Mouse (Mus musculus) cerebellum, postnatal 25 days (tissue): ENCODE measurements around the gene Mesp2.

Source experiments
- DNase-seq, 2 experiments: peaks; one replicate each; pipeline ENCODE4 v3.0.0; 2021; ENCODE audit warnings: mixed read lengths in 2 of 2

Mesp2 gene

GRCm38 (mm10) chr7:79808561-79808960 lies 2.0 kb upstream of the Mesp2 start:
- DNase-seq, result no peak

- no peak for DNase-seq
These were observed 2.9 kb downstream of the Mesp2 start for GRCm38 (mm10) chr7:79813409-79813808.

- DNase-seq, result no peak
These were observed 7.8 kb downstream of the Mesp2 start for GRCm38 (mm10) chr7:79818321-79818720.

GRCm38 (mm10) chr7:79819515-79819914 lies 9.0 kb downstream of the Mesp2 start:
- DNase-seq, result no peak

GRCm38 (mm10) chr7:79819996-79820395 lies 9.5 kb downstream of the Mesp2 start:
- DNase-seq, result no peak

- DNase-seq, result no peak
These were observed 11.7 kb downstream of the Mesp2 start for GRCm38 (mm10) chr7:79822092-79822695.

- no peak for DNase-seq
These were observed 17.8 kb downstream of the Mesp2 start for GRCm38 (mm10) chr7:79828341-79828740.

- DNase-seq, result no peak
These were observed 20.6 kb downstream of the Mesp2 start for GRCm38 (mm10) chr7:79831145-79831544.

GRCm38 (mm10) chr7:79831585-79831984 lies 21.1 kb downstream of the Mesp2 start:
- DNase-seq, result no peak

GRCm38 (mm10) chr7:79832980-79833379 lies 22.5 kb downstream of the Mesp2 start:
- DNase-seq, result no peak

- no peak for DNase-seq
These were observed 24.7 kb downstream of the Mesp2 start for GRCm38 (mm10) chr7:79835196-79835595.

GRCm38 (mm10) chr7:79837247-79837646 lies 26.7 kb downstream of the Mesp2 start:
- DNase-seq, result no peak

- DNase-seq, result no peak
These were observed 31.6 kb downstream of the Mesp2 start for GRCm38 (mm10) chr7:79842163-79842562.

GRCm38 (mm10) chr7:79844090-79844802 lies 33.7 kb downstream of the Mesp2 start:
- no peak for DNase-seq

GRCm38 (mm10) chr7:79846342-79846741 lies 35.8 kb downstream of the Mesp2 start:
- no peak for DNase-seq

GRCm38 (mm10) chr7:79847456-79848451 lies 37.2 kb downstream of the Mesp2 start:
- no peak for DNase-seq

- no peak for DNase-seq
These were observed 45.8 kb downstream of the Mesp2 start for GRCm38 (mm10) chr7:79856305-79856704.

- DNase-seq, result no peak
These were observed 47.8 kb downstream of the Mesp2 start for GRCm38 (mm10) chr7:79858202-79858934.

- DNase-seq, result no peak
These were observed 48.6 kb downstream of the Mesp2 start for GRCm38 (mm10) chr7:79858956-79859630.

- no peak for DNase-seq
These were observed 50.3 kb downstream of the Mesp2 start, which contains the start of gene Anpep for GRCm38 (mm10) chr7:79860811-79861210. Gene Anpep (minus strand): TSS chr7:79861059.

GRCm38 (mm10) chr7:79861794-79862193 lies 51.3 kb downstream of the Mesp2 start:
- DNase-seq, result no peak
